Mouse (Mus musculus) G1E (cell line): Measurements from ENCODE around the gene Csnk2b. TPM values are rescaled to one million over a fixed set of nuclear protein-coding genes. Genes with fewer than 3 reads are reported as not detected.
A peak's percentile ranks its signal among the peaks of the same experiment; 100 is the strongest.
"Not testable (repeated sequence)": the region's sequence is repeated elsewhere in the genome, so short reads cannot be mapped to it uniquely, and the experiment has no call there.

Experiments
- ATAC-seq: 2 replicates; pipeline ENCODE4 v1.8.0; 2016; ENCODE audit warnings: mild to moderate bottlenecking; ENCODE audit not compliant: insufficient number of reproducible peaks, poor library complexity, low FRiP score, severe bottlenecking; ENCODE audit errors: extremely low read depth
- DNase-seq: peaks from one replicate; pipeline ENCODE4 v3.0.0; 2012; ENCODE audit warnings: low spot score
- H3K27me3 ChIP-seq: 2 replicates; pipeline ENCODE4 v1.6.1; 2012; ENCODE audit warnings: mild to moderate bottlenecking, low read length, inconsistent platforms; ENCODE audit not compliant: insufficient read depth
- H3K36me3 ChIP-seq: replicated peaks from 2 replicates; pipeline ENCODE3; 2012; ENCODE audit warnings: mild to moderate bottlenecking, inconsistent platforms
- H3K4me1 ChIP-seq: 2 replicates; pipeline ENCODE4 v1.6.1; 2012; ENCODE audit warnings: low read depth, low read length, inconsistent platforms, mixed read lengths; ENCODE audit not compliant: insufficient read depth
- H3K4me3 ChIP-seq: 2 replicates; pipeline ENCODE4 v1.5.1; 2012; ENCODE audit warnings: low read depth, mild to moderate bottlenecking, inconsistent platforms, low read length, moderate library complexity, mixed read lengths
- H3K9me3 ChIP-seq: replicated peaks from 2 replicates; pipeline ENCODE4 v1.6.1; 2012; ENCODE audit warnings: inconsistent platforms
- CTCF ChIP-seq: IDR thresholded peaks from 2 replicates; pipeline ENCODE4 v1.5.1; 2012; ENCODE audit warnings: low read depth, low read length, inconsistent platforms, mixed read lengths
- GATA1 ChIP-seq: IDR thresholded peaks from 2 replicates; pipeline ENCODE4 v1.6.1; 2012; ENCODE audit warnings: borderline replicate concordance, low read length, inconsistent platforms, mixed read lengths
- GATA2 ChIP-seq: IDR thresholded peaks from 2 replicates; pipeline ENCODE4 v1.6.1; 2012; ENCODE audit warnings: low read depth, low read length, inconsistent platforms, borderline replicate concordance
- POLR2AphosphoS5 ChIP-seq: IDR thresholded peaks from 2 replicates; pipeline ENCODE4 v1.6.1; 2012; ENCODE audit warnings: low read depth, low read length, inconsistent platforms; ENCODE audit not compliant: insufficient replicate concordance
- TAL1 ChIP-seq: conservative IDR thresholded peaks from 2 replicates; pipeline ENCODE4 v1.6.1; 2012; ENCODE audit warnings: low read depth, low read length, inconsistent platforms, mixed read lengths
- polyA plus RNA-seq: library from polyadenylated mRNA; stranded (reverse); fragments of >175 nt; gene quantifications from 2 replicates; pipeline ENCODE4 v1.2.3, GENCODE M21; 2012
- total RNA-seq, 2 experiments: library from RNA; stranded (forward) in 1 of 2; stranded (reverse) in 1 of 2; fragments of 200-1000 nt in 1 of 2; fragments of >200 nt in 1 of 2; fragmentation: Nextera tagmentation in 1 of 2; gene quantifications; 2 replicates each; pipeline ENCODE4 v1.2.3; 2014 to 2017

Csnk2b gene
- total and polyA plus RNA-seq, 3 experiments, result 79.6 to 466 (median 460) TPM

DNA sequence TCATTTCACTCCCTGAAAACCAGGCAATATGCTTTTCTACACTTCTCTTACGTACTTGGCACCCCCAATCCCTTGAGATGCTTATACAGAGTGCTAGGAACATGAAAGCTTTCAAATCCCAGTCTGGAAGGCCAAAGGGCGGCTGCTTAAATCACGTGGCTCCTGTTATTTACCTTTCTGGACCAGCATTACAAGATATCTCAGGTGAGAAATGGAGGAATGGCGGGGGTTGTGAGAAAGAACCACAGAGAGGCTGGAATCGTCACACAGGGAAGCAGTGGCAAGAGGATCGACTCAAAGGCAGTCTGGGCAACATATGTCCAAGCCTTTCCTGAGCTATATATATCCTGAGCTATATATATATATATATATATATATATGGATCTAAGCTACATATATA is 3.7 kb upstream of the Csnk2b start:
- H3K4me3 ChIP-seq, result peak overlapping the region; percentile 78; the same call in 1 of the 2 replicates
- peaks cover 62% of the 10 kb centered on the region for H3K36me3 ChIP-seq
- no peak for DNase-seq
- TF ChIP-seq GATA1 (no peak), POLR2AphosphoS5 (no peak), TAL1 (no peak), CTCF (no peak), GATA2 (no peak)
- no peak for ATAC-seq
- H3K9me3 ChIP-seq, result no peaks in the 10 kb centered on the region
- peaks cover 68% of the 10 kb centered on the region for H3K4me1 ChIP-seq
- no peaks in the 10 kb centered on the region for H3K27me3 ChIP-seq

DNA sequence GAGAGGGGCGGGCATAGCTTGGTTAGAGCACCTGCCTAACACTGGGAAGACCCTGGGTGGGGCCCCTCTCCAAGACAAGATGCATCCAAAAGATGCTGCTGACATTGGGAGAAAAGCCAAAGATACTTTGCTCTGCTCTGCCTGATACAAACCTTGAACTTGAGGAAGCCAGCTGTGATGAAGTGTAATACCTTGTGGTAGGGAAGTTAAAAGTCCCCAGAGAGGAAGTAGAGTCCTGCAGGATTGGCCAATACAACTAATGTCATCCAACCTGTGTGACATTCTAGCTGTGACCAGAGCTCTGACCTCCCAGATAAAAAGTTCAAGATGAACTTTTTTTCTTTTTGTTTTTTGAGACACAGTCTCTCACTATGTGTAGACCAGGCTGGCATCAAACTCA is 3.2 kb upstream of the Csnk2b start:
- Histone ChIP-seq H3K4me3 (no peak overlapping the region; the same call in 1 of the 2 replicates), H3K4me1 (peaks cover 73% of the 10 kb centered on the region), H3K9me3 (no peaks in the 10 kb centered on the region), H3K27me3 (no peaks in the 10 kb centered on the region), H3K36me3 (peaks cover 60% of the 10 kb centered on the region)
- TF ChIP-seq TAL1 (no peak), GATA1 (no peak), GATA2 (no peak), CTCF (no peak), POLR2AphosphoS5 (no peak)
- DNase-seq (no peak), ATAC-seq (no peak)

DNA sequence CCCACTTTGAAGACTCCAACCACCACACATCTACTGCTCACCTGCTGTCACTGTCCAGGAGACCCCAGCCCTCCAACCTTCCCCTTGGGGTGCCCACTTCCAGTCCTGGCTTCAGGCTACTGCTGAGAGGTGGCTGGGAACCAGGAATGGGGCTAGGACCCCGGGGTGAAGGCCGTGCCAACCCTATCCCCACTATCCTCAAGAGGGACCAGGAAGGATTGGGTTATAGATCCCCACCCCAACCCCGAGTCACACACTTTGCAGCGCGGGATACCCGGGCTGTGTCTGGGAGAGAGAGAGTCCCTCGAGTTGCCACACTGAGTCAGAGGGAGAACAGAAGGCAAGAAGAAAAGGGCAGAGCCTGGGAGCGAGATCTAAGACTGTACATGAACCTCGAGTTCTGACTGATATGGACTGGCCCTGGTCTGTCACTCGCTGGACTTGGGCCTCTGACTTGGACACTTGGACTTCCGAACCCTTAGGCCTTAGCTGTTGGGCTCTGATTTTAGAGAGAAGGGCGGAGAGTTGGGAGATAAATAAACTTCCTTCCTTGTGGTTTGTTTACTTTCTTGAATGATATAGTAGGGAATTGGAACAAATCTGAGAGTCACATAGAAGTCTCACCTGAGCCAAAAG is 2.5 kb upstream of the Csnk2b start:
- Histone ChIP-seq H3K4me1 (peaks cover 79% of the 10 kb centered on the region), H3K36me3 (peaks cover 61% of the 10 kb centered on the region)
- not testable (repeated sequence) for ATAC-seq, DNase-seq, H3K4me3 ChIP-seq, H3K27me3 ChIP-seq, H3K9me3 ChIP-seq

DNA sequence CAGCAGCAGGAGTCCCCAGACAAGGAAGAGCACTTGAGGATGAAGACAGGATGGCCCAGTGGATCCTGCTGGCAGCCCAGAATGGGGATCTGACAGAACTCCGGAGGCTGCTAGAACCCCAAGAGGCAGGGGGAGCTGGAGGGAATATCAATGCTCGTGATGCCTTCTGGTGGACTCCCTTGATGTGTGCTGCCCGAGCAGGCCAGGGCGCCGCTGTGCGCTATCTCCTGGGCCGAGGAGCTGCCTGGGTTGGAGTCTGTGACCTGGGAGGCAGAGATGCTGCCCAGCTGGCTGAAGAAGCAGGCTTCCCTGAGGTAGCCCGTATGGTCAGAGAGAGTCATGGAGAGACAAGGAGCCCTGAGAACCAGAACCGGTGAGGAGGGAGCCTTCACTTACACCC is 1.4 kb upstream of the Csnk2b start:
- Histone ChIP-seq H3K36me3 (peaks cover 61% of the 10 kb centered on the region), H3K4me1 (peaks cover 74% of the 10 kb centered on the region)
- not testable (repeated sequence) for ATAC-seq

DNA sequence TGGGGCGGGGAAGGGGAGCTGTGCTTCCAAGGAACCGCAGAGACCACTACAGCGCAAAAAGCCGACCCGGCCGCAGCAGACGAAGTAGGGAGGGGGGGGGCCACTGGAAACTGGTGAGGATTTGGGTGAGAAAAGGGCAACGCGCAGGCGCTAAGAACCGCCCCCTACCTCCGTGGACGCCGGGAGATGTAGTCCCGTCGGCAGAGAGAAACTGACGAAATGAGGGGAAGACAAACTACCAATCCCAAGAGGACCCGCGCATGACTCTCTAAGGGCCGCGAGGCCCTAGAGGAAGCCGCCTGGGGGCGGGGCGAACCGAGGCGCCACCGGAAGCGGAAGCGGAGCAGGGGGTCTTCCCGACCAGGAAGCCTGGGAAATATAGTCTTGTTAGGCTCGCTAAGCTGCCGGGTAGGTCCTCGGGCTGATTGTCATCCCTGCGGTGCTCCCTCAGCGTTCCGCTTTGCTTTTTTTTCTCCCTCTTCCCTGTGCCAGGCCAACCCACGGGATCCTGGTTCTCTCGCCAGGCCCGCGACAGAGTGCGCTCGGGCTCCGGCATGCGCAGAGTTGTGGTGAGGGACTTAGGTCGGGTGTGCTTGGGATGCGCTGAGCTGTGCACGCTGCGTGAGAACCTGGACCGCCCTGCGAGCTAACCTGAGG is 582 bp downstream of the Csnk2b start, which contains the start of gene Gpank1:
Gene Gpank1, plus strand, starts transcription at position 313 of the 657 bp plus-strand sequence.
- DNase-seq (peak; percentile 96), ATAC-seq (peak; percentile 94)
- H3K4me1 ChIP-seq, result peaks cover 65% of the 10 kb centered on the region
- H3K27me3 ChIP-seq, result no peaks in the 10 kb centered on the region
- peaks cover 67% of the 10 kb centered on the region for H3K36me3 ChIP-seq
- H3K9me3 ChIP-seq, result no peaks in the 10 kb centered on the region
- TF ChIP-seq TAL1, result no peak
- no peak for TF ChIP-seq GATA2
- TF ChIP-seq GATA1, result no peak
- TF ChIP-seq CTCF, result no peak
- no peak for TF ChIP-seq POLR2AphosphoS5
- peak within 1 kb of the TSS; percentile 89 for H3K4me3 ChIP-seq

More for the DNA sequence above, 1.4 kb upstream of the Csnk2b start:
- not testable (repeated sequence) for H3K27me3 ChIP-seq, H3K4me3 ChIP-seq, DNase-seq, H3K9me3 ChIP-seq

DNA sequence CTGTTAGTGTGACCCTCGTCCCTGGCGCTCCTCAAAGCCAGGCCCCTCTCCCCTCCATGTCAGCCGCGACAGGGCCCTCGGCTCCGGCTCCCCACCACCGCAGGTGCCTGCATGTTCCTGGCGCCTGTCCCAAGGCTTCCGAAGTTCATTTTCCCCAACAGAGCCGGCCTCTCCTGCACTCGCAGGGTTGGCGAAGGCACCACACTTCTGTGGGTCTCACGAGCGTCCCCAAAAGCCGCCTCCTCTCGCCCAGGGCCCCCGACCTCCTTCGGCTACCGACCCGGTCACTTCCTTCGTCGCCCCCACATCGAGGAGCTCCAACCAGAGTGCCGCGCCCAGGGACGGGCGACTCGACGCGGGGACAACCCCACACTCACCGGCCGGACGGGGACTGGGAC is 1.1 kb downstream of the Csnk2b start:
- Histone ChIP-seq H3K9me3 (no peaks in the 10 kb centered on the region), H3K27me3 (no peaks in the 10 kb centered on the region), H3K4me3 (peak overlapping the region; percentile 89), H3K4me1 (peaks cover 70% of the 10 kb centered on the region), H3K36me3 (peaks cover 72% of the 10 kb centered on the region)
- TF ChIP-seq CTCF (no peak), GATA1 (no peak), TAL1 (no peak), GATA2 (no peak)
- no peak for ATAC-seq
- no peak for DNase-seq
